Mouse (Mus musculus) testis, adult 2 months (tissue): ENCODE results near the gene Slc35e4. TPM values are rescaled to one million over a fixed set of nuclear protein-coding genes. Genes with fewer than 3 reads are reported as not detected.

ENCODE experiments used
- H3K27ac ChIP-seq: fragments of 200-500 bp; 2 replicates; pipeline ENCODE4 v1.5.1; 2012; ENCODE audit warnings: low read depth, low read length; ENCODE audit not compliant: control insufficient read depth, insufficient read depth
- H3K27me3 ChIP-seq: fragments of 200-500 bp; 2 replicates; pipeline ENCODE4 v1.6.1; 2012; ENCODE audit warnings: mild to moderate bottlenecking, low read length, moderate library complexity; ENCODE audit not compliant: control insufficient read depth, insufficient read depth
- H3K36me3 ChIP-seq: fragments of 200-500 bp; 2 replicates; pipeline ENCODE4 v1.6.1; 2012; ENCODE audit warnings: mild to moderate bottlenecking, low read length; ENCODE audit not compliant: control insufficient read depth, insufficient read depth
- H3K4me1 ChIP-seq: fragments of 200-500 bp; 2 replicates; pipeline ENCODE4 v1.6.1; 2012; ENCODE audit warnings: low read length; ENCODE audit not compliant: control insufficient read depth, insufficient read depth
- H3K4me3 ChIP-seq: fragments of 200-500 bp; 2 replicates; pipeline ENCODE4 v1.5.1; 2012; ENCODE audit warnings: low read depth, mild to moderate bottlenecking, low read length, moderate library complexity, mixed read lengths; ENCODE audit not compliant: control insufficient read depth
- CTCF ChIP-seq: fragments of 200-500 bp; IDR thresholded peaks from 2 replicates; pipeline ENCODE4 v1.5.1; 2012; ENCODE audit warnings: low read depth, mild to moderate bottlenecking, inconsistent platforms, low read length, moderate library complexity; ENCODE audit not compliant: control insufficient read depth, insufficient read depth, insufficient replicate concordance
- POLR2A ChIP-seq: fragments of 200-500 bp; IDR thresholded peaks from 2 replicates; pipeline ENCODE4 v1.6.1; 2012; ENCODE audit warnings: low read depth, mild to moderate bottlenecking, inconsistent platforms, low read length, moderate library complexity; ENCODE audit not compliant: control insufficient read depth
- polyA plus RNA-seq: library from polyadenylated mRNA; depleted of rRNA; stranded (reverse); fragments of >200 nt; gene quantifications from 2 replicates; pipeline ENCODE4 v1.2.3, GENCODE M21; 2012

Gene Slc35e4
- polyA plus RNA-seq, 1 experiment: 0.64 TPM

- TF ChIP-seq CTCF (no peak), POLR2A (no peak)
Observed at GRCm38 (mm10) chr11:3946386-3946785, 31.9 kb upstream of the Slc35e4 start.

GRCm38 (mm10) chr11:3941371-3941770 is 26.9 kb upstream of the Slc35e4 start:
- Histone ChIP-seq H3K4me3 (no peak overlapping the region), H3K27ac (no peak overlapping the region), H3K27me3 (no peaks in the 10 kb centered on the region), H3K4me1 (no peaks in the 10 kb centered on the region; the same call in 1 of the 2 replicates), H3K36me3 (no peaks in the 10 kb centered on the region)
- TF ChIP-seq CTCF (no peak), POLR2A (no peak)

More at GRCm38 (mm10) chr11:3946386-3946785, 31.9 kb upstream of the Slc35e4 start:
- Histone ChIP-seq H3K4me1 (no peaks in the 10 kb centered on the region; the same call in 1 of the 2 replicates), H3K27me3 (no peaks in the 10 kb centered on the region), H3K4me3 (no peak overlapping the region), H3K27ac (no peak overlapping the region), H3K36me3 (no peaks in the 10 kb centered on the region)

GRCm38 (mm10) chr11:3937321-3937874 is 22.9 kb upstream of the Slc35e4 start:
- TF ChIP-seq CTCF (no peak), POLR2A (no peak)
- Histone ChIP-seq H3K27ac (no peak overlapping the region), H3K27me3 (no peaks in the 10 kb centered on the region), H3K4me3 (no peak overlapping the region), H3K4me1 (no peaks in the 10 kb centered on the region), H3K36me3 (no peaks in the 10 kb centered on the region)

- Histone ChIP-seq H3K4me1 (peaks cover 2% of the 10 kb centered on the region), H3K4me3 (no peak overlapping the region), H3K36me3 (no peaks in the 10 kb centered on the region), H3K27me3 (no peaks in the 10 kb centered on the region), H3K27ac (no peak overlapping the region)
- no peak for TF ChIP-seq POLR2A
- no peak for TF ChIP-seq CTCF
Observed at GRCm38 (mm10) chr11:3936318-3936717, 21.9 kb upstream of the Slc35e4 start.

- TF ChIP-seq CTCF (no peak), POLR2A (no peak)
- peaks cover 3% of the 10 kb centered on the region for H3K4me1 ChIP-seq
- no peaks in the 10 kb centered on the region for H3K27me3 ChIP-seq
- no peaks in the 10 kb centered on the region for H3K36me3 ChIP-seq
- no peak overlapping the region for H3K4me3 ChIP-seq
- no peak overlapping the region for H3K27ac ChIP-seq
Observed at GRCm38 (mm10) chr11:3935135-3935534, 20.7 kb upstream of the Slc35e4 start.

GRCm38 (mm10) chr11:3933756-3934285 is 19.4 kb upstream of the Slc35e4 start:
- Histone ChIP-seq H3K36me3 (no peaks in the 10 kb centered on the region), H3K4me3 (no peak overlapping the region), H3K4me1 (peaks cover 3% of the 10 kb centered on the region), H3K27ac (no peak overlapping the region), H3K27me3 (no peaks in the 10 kb centered on the region)
- no peak for TF ChIP-seq CTCF
- no peak for TF ChIP-seq POLR2A

- Histone ChIP-seq H3K27ac (no peak within 1 kb of the TSS), H3K4me3 (peak within 1 kb of the TSS; percentile 51), H3K36me3 (no peaks in the 10 kb centered on the region), H3K27me3 (no peaks in the 10 kb centered on the region), H3K4me1 (peaks cover 3% of the 10 kb centered on the region)
- TF ChIP-seq POLR2A: no peak
- no peak for TF ChIP-seq CTCF
Observed at GRCm38 (mm10) chr11:3931511-3932211, 17.2 kb upstream of the Slc35e4 start, which contains the start of gene Tcn2. Tcn2 (minus strand) TSS chr11:3932159.
